Mouse (Mus musculus) heart, adult 8-10 months (tissue): Measurements from ENCODE around the gene Taf5l. TPM values are rescaled to one million over a fixed set of nuclear protein-coding genes. Genes with fewer than 3 reads are reported as not detected.
A peak's percentile ranks its signal among the peaks of the same experiment; 100 is the strongest.
"Not testable (repeated sequence)": the region's sequence is repeated elsewhere in the genome, so short reads cannot be mapped to it uniquely, and the experiment has no call there.

Source experiments
- DNase-seq: peaks from one replicate; pipeline ENCODE4 v3.0.0; 2022; ENCODE audit warnings: low spot score
- total RNA-seq, 4 experiments: library from RNA; stranded (reverse); gene quantifications; 2 replicates each; pipeline ENCODE4 v1.2.4; 2022

Gene Taf5l
- total RNA-seq, 4 experiments from 2014 or later, result 14.1 to 15.2 (median 14.5) TPM

DNA sequence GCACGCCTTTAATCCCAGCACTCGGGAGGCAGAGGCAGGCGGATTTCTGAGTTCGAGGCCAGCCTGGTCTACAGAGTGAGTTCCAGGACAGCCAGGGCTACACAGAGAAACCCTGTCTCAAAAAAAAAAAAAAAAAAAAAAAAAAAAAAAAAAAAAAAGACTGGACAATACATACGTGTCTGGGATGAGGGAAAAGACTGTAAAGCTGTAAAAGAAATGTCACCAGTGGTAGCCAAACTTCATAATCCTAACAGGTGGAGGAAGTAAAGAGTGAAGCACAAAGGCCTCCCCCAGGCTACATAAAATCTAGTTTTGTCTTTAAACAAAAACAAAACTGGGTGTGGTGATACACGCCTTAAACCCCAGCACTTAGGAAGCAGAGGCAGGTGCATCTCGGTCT is 6.9 kb downstream of the Taf5l start:
- DNase-seq, result not testable (repeated sequence)

DNA sequence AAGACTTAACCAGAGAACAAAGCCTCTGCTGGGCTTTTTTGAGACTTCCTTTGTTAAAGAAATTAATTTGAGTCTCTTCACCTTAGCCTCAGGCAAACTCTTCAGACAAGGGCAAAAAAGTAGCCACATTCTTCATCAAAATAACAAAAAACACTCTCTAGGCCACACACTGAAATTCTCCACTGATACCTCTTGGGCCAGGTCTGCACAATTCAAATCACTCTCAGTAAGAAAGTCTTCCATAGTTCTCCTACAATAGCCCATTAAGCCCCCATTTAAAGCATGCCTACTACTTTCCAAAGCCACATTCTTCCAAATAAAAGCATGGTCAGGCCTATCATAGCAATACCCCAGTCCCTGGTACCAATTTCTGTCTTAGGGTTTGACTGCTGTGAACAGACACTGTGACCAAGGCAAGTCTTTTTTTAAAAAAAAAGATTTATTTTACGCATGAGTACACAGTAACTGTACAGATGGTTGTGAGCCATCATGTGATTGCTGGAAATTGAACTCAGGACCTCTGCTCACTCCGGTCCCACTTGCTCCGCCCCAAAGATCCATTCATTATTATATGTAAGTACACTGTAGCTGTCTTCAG is 9.1 kb downstream of the Taf5l start:
- DNase-seq, result no peak

DNA sequence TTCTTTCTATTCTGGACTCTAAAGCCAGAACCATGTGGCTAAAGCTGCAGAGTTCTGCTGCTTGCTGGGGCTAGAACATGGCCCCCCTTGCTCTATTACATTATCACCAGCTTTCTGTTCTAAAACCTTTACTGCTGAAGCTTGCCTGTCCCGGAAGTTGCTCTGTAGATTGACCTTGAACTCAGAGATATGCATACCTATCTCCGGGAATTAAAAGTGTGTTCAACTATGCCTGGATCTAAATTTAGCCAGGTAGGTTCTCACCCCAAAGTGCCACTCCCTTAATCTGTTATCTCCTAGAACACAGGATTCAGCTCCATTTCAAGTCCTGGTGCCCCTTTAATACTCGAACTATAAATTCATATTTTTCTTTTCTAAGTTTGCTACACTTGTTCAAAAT is 9.6 kb downstream of the Taf5l start:
- DNase-seq, result no peak

DNA sequence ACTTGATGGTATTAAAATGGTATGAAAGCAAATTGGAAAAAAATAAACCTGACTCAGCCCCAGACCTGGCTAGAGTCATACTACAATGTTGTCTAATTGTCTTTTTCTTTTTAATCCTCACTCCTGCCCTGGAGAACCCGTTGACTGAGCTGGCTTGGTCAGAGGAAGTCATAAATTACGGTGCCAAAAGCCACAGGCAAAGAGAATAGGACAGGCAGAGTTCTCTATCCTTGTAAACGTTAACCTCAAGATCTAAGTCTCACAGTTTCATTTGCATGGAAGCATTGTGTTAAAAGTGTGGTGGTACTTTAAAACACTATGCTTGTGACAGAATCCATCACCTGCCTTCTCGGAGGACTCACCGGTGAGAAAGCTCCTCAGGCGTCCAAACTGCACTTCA is 13.4 kb downstream of the Taf5l start:
- DNase-seq, result no peak

DNA sequence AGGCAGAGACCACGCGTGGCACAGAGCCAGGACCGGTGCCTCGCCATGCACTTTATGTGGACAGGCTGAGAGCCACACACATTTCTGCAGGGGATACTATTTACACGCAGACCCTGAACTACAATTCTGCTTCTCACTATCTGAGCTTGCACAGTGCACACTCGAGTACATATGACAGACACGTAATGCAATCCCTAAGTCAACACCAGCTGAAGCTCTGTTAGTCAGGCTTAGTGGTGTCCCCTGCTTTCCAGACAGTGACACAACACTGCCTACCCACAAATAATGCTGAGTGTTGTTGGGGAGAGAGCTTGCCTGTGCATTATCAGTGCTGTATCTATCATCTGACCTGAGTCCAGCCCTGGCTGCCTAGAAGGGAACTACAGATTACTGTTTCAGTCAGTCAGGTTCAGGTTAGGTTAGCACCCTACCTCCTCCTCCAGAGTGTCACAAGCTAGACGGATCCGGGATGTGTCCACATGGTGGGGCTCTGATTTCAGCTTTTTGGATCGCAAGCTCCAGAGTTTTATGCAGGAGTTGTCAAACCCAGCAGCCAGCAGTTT is 18.6 kb downstream of the Taf5l start:
- no peak for DNase-seq

DNA sequence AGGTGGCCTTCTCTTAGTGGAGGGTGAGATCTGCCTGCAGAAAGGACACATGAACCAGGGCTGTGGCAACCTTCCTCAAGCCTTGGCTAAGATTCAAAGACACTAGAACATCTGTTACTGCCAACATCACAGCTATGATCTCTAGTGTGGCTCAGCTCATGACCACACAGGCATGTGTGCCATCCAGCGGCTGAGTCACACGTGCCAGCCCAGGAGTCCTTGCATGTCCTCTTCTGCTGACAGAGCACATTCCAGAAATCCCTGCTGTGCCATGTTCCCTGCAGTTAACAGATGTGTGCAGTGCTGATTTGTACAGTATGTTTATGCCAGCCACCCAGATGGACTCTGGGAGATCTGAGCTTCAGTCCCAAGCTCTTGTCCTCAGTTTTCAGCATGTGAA is 21.6 kb downstream of the Taf5l start:
- no peak for DNase-seq

DNA sequence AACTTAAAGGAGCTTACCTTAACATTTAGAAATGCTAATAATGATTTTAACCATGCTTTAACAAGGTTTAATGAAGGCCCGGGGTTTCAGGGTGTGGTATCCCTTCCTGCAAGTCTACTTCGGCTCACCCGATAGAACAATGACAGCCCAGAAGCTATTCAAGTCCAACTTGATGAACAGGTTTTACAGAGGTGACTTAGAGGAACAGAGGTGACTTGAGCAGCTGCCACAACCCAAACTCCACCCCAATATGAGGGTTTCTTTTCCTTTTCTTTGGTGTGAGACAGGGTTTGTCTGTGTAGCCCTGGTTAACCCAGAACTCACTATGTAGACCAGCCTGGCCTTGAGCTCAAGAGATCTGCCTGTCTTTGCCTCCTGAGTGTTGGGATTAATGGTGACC is 27.2 kb downstream of the Taf5l start:
- DNase-seq, result no peak

DNA sequence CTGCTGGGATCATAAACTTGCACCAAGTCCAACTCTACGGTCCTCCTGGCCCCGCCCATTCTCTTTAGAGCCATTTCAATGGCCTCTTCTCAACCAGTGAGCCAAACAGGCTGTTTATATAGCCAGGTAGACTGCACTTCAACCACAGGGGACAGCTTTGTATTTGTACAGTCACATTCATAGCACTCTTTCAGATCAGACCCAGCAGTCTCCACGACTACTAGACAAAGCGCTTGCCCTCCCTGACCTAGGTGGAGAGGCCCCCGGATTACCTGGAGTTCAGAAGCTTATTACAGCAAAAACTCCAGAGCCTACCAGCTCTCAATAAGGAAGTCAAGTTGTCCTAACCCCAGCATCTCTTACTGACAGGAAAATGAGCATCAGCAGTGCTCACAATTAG is 27.6 kb downstream of the Taf5l start:
- no peak for DNase-seq

DNA sequence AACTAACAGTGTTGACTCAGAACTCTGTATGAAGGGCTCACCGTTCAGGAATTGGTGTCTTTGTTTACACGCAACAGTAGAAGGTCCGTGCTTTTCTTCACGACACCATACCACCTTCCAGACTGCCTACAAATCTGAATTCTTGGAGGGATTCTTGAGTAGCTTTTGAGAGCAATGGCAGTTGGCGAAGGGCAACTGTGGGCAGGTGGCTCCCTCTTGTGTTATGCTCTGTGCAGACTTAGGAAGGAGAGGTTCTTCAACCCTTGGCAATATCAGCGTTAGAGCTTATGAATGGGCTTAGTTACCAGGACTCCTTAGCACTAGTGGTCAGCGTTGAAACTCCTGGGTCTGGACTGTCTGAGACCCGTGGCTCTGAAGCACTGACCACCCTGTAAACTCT is 28.6 kb downstream of the Taf5l start:
- DNase-seq, result no peak

DNA sequence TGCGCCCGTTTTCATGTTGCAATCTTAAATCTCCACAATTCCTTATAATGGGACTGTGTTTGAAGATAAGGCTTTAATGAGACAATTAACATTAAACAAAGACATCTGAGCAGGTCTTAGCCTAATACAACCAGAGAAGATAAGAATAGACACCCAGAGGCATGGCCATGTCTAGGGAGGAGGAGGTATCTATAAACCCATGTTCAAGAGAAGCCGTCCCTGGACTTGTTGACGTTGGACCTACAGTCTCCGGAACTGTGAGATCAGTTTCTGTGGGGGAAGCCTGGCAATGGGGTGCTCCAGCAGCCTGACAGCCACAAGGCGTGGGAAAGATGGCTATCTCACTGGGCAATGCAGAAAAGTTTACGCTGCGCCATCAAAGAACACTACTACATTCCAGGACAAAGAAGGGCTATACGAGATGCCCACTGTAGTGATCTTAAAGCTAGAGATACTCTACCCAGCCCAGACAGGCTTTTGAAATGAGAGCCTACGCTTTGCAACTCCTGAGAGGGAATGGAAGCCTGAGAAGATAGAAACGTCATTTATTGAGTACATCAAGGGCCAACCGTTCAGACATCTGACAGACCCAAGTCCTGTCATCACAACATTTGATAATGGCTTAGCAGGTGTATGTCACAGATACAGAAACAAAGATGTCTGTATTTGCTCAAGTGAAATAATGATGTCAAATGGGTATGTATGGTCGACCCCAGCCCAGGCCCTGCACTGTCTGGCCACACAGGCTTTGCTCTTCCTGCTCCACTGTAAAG is 30.7 kb downstream of the Taf5l start:
- DNase-seq, result no peak

DNA sequence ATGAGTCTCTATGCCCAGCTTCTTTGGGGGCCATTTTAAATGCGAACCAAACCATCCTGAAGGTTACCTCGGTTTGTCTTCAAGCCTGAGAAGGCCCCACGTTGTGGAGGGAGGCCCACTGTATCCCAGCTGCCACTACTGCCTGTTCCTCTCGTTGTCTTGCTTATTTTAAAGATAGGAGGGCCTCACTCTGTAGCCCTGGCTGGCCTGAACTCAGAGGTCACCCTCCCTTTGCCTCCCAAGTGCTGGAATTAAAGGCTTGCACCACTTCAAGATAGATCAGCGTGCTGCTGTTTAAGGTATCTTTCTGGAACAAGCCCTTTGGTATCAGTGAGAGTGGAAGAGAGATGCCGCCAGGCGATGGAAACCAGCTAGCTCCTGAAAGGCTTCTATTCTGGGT is 32.1 kb downstream of the Taf5l start:
- no peak for DNase-seq

DNA sequence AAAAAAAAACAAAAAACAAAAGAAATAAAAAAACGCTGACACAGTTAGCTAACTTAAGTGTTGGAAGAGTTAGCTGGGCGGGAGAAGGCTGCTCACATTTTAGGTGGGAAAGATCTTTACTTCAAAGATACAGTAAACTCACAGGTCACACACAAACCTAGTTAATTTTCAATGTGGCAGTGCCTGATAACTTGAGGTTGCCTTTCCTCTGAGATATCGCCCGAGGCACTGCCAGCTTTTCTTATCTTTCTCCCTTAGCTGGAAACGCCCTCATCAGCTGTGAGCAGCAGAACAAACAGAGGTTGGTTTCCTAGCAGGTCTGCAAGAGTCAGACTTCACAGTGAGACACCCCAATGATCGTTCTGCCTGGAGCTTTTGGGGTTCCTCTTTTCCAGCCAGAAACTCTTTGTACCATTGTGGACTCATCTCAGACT is 32.6 kb downstream of the Taf5l start:
- no peak for DNase-seq

DNA sequence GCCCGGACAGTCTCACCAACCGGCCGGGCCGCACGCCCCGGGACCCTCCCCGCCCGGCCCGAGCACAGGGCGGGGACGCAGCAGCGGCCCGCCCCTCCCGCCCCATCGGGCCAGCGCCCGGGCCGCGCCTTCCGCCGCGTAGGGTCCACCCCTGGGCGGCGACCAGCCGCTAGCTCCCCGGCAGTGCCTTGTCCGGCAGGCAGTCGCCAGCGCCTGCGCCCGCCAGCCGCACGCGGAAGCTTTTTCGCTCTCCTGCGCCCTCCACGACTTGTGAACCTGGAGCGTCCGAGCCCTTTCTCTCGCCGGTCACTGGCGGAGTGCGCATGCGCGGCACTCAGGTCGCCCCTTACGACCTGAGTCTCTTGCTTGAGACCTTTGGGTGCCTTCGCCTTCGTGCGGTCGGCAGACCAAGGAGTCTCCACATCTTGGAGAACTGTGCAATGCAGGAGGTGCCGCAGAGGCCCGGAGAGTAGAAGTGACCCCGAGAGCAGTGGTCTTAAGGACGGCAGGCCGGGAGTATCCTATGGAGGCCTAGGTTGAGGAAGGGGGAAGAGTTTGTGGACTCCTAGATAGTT is 38.3 kb downstream of the Taf5l start, which contains the start of gene Abcb10:
TSS of gene Abcb10 (minus strand) at position 297 of the 575 bp plus-strand sequence.
- DNase-seq, result peak; percentile 90

DNA sequence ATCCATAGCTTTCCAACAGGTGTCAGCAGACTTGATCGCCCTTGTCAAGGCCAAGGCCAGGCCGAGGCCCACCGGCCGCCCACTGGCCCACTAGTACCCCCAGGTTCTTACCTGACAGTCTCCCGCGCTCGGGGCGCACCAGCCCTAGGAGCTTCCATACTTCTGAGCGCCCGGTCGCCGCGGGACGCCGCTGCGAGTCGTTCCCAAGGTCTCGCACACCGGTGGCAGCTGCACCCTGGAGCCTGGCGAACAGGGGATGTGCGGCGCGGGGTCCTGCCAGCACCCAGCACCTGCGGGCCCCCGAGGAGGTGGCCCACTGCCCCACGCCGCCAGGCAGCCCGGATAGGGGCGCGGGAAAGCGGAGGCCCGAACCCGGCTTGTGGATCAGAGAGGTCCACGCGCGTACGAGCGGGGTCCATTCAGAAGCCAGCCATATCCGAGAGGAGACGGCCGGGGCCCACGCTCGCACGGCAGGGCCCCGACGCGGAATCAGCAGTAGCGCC is 38.9 kb downstream of the Taf5l start:
- DNase-seq, result peak; percentile 11

DNA sequence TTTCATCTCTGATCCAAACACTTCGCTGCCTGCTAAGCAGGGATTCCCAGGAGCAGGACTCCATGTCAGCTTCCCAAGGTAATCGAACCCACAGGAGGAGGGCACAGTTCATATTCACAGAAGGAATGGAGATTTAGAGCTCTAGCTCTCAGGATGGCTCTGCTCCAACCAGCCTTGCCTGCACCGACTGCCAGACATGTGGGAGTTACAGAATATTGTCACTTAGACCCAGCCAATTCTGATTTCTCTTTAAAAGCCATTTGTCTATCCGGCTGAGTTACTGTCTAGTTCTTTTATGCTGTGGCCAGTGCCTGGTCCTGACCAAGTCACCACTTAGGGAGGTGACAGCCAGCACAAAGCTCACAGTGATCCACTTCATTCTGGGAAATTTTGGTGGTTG is 39.5 kb downstream of the Taf5l start:
- DNase-seq, result no peak

DNA sequence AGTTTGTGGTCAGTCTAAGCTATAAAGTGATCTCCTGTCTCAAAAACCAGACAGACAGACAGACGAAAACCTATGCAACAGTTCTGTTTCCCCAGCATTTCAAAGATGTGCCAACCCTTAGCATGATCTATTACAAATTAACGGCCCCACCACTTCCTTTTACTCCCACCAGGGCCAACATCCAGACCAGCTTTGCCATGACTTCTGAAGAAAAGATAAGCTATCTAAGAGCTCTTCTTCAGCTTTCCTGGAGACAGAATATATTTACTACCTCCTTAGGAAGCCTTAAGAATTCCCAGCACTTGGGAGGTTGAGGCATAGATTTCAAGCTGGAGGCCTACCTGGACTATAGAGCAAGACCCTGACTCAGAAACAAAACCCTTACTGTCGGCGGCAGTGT is 41.0 kb downstream of the Taf5l start:
- DNase-seq, result no peak

DNA sequence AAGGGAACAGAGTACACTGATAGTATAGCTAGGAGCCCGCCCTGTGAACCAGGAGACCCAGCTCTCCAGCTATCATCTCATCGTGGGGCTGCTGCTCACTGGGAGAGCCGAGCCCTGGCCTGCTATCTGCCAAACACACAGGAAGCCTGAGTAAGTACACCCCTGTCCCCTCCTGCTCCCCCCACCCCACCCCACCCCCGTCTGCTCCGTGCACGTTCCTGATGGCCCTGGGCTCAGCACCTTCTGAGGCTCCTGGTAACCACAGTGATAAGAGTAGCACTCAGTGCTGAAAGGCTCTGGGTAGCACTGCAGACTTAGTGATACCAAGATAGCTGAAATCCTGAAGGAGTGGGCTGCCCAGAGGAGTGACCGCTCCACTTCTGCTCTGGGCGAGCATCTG is 42.3 kb downstream of the Taf5l start:
- DNase-seq, result no peak

DNA sequence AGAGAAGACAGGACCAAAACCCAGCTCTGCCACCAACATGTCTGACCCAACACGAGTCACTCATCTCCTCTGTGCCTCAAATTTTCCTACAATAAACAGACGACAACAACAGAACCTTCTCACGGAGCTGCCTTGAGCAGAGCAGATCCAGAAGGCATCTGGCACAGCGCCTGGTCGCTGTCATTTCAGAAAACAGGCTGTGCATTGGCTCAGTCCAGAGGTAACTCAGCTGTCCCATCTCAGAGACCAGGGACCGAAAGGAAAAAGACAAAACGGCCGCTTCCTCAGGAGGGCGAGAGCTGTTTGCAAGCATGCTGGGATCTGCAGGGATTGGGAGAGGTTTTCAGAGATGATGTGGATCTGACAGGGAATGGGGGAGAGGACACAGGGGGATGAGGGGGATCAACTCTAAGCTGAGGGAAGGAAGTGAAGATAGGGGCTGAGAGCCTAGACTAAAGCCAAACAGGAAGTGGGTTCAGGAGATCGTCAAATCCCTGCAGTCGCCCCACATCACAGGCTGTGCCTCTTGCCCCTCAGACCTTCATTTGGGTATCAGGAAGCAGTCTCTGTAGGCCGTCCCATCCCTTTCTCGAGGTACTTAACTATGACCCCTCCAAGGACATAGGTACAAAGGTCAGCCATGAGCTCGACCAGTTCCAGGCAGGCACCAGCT is 42.9 kb downstream of the Taf5l start:
- DNase-seq, result no peak

DNA sequence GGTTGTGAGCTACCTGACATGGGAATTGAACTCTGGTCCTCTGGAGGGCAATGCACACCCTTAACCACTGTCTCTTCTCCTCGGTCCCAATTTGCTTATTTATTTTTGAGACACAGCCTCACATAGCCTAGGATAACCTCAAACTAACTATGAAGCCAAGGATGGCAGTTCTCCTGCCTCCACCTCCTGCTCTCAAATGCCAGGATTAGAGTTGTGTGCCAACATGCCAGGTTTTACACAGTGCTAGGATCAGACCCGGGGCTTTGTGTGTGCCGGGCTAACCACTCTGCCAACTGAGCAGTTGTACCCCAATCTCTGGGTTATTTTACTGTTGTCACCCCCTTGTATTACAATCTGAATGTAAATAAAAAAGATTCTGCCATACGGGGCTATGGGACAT is 43.7 kb downstream of the Taf5l start:
- DNase-seq, result no peak

DNA sequence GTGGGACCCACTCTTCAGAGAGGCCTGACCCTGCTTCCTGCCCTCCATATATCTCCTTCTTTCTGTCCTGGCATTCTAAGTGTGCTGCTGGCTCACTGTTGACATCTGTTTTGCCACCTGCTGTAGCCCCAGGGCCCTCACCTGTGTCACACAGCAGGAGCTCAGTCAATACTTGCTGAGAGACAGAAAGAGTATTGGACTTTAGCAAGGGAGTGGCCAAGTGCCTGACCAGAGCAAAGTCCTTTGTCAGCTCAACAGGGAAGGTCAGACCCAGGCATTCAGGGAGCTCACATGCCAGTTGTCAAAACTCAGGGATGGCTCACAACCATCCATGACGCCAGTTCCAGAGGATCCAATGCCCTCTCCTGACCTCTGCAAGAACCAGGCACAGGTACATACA is 47.7 kb downstream of the Taf5l start:
- no peak for DNase-seq

DNA sequence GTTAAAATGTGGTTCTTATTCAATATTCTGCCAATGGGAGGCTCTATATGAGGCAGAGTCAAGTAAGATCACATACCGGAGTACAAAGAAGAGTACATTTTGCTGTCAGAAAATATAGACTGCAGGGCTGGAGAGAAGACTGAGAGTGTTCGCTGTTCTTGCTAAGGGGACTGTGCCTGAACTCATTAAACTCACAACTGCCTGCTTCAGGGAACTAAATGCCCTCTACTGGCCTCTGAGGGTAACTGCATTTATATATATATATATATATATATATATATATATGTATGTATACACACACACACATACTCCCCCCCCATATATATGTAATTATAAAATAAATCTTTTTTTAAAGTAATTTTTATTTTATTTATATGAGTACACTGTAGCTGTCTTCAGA is 54.3 kb downstream of the Taf5l start:
- DNase-seq, result no peak

DNA sequence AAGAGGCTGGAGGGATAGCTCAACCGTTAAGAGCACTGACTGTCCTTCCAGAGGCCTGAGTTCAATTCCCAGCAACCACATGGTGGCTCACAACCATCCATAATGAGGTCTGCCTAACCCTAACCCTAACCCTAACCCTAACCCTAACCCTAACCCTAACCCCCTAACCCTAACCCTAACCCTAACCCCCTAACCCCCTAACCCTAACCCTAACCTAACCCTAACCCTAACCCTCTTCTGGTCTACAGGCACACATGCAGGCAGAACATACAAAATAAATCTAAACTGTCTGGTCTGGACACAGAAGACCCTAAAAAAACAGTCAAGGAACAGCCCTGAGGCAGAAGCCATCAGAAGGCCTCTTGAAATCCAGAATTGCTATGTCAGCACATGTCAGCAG is 59.8 kb downstream of the Taf5l start:
- no peak for DNase-seq
